Mouse (Mus musculus) lung, postnatal 0 days (tissue): ENCODE results near the gene Ubl7. TPM values are rescaled to one million over a fixed set of nuclear protein-coding genes. Genes with fewer than 3 reads are reported as not detected.
A peak's percentile ranks its signal among the peaks of the same experiment; 100 is the strongest.

Experiments used
- ATAC-seq: fragments of 200-750 bp; cut with Nextera tagmentation; 2 replicates; pipeline ENCODE4 v1.8.0; 2017; ENCODE audit warnings: moderate library complexity
- DNase-seq: peaks from one replicate; pipeline ENCODE4 v3.0.0-alpha.2; 2016; ENCODE audit warnings: low spot score
- H3K27ac ChIP-seq: fragments of 300-500 bp; sonication (generic); 2 replicates; pipeline ENCODE4 v1.5.1; 2014; ENCODE audit warnings: antibody characterized with exemption, mild to moderate bottlenecking, low read length, mixed read lengths
- H3K27me3 ChIP-seq: fragments of 300-500 bp; sonication (generic); replicated peaks from 2 replicates; pipeline ENCODE4 v1.6.1; 2014; ENCODE audit warnings: low read length, mixed read lengths; ENCODE audit not compliant: insufficient read depth
- H3K36me3 ChIP-seq: fragments of 300-500 bp; sonication (generic); 2 replicates; pipeline ENCODE4 v1.6.1; 2014; ENCODE audit warnings: low read length, mixed read lengths; ENCODE audit not compliant: insufficient read depth
- H3K4me1 ChIP-seq: fragments of 300-500 bp; sonication (generic); 2 replicates; pipeline ENCODE4 v1.6.1; 2014; ENCODE audit warnings: antibody characterized with exemption, low read depth, low read length, mixed read lengths; ENCODE audit not compliant: insufficient read depth
- H3K4me2 ChIP-seq: fragments of 300-500 bp; sonication (generic); replicated peaks from 2 replicates; pipeline ENCODE4 v1.6.1; 2014; ENCODE audit warnings: low read depth, mild to moderate bottlenecking, low read length, moderate library complexity, mixed read lengths
- H3K4me3 ChIP-seq: fragments of 300-500 bp; sonication (generic); 2 replicates; pipeline ENCODE4 v1.5.1; 2014; ENCODE audit warnings: low read depth, low read length
- H3K9ac ChIP-seq: fragments of 300-500 bp; sonication (generic); replicated peaks from 2 replicates; pipeline ENCODE4 v1.6.1; 2014; ENCODE audit warnings: low read depth, mild to moderate bottlenecking
- H3K9me3 ChIP-seq: fragments of 300-500 bp; sonication (generic); 2 replicates; pipeline ENCODE4 v1.6.1; 2016; ENCODE audit warnings: low read length, mixed read lengths
- CTCF ChIP-seq: IDR thresholded peaks from 2 replicates; pipeline ENCODE4 v1.5.1; 2016; ENCODE audit warnings: antibody characterized with exemption, mild to moderate bottlenecking
- EP300 ChIP-seq: IDR thresholded peaks from 2 replicates; pipeline ENCODE4 v1.6.1; 2016; ENCODE audit warnings: antibody characterized with exemption, mild to moderate bottlenecking, control low read depth
- WGBS: fragments of 180-500 bp; shearing (Covaris S2); extraction: QIAGEN DNeasy Blood & Tissue Kit; methylation state at CpG from one replicate; pipeline ENCODE4 v1.1.7; 2014; 5-methylcytosine and 5-hydroxymethylcytosine counted together
- polyA plus RNA-seq: library from polyadenylated mRNA; unstranded; fragments of >200 nt; fragmentation: Nextera tagmentation; extraction: Ambion mirVana; gene quantifications from 2 replicates; pipeline ENCODE4 v1.2.1, GENCODE M21; 2015

The Ubl7 gene
- polyA plus RNA-seq, 1 experiment from 2014 or later = 120 TPM

DNA sequence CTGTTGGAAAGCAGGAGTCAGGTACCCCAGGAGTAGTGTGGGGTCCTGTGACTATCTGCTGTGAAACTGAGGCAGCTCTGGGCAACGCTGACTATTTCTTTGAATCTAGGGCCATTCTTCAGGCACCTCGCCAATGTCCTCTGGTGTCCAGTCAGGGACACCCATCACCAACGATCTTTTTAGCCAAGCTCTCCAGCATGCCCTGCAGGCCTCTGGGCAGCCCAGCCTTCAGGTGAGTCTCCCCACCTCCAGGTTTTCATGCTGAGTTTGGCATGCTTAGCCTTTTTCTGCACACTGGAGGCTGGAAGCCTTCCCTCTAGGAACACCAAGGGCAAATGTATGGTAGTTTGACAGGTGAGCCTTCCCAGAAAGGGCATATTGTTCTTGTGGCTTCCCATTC lies 12.3 kb downstream of the Ubl7 start:
- TF ChIP-seq EP300 = no peak
- Histone ChIP-seq H3K9me3 (no peaks in the 10 kb centered on the region), H3K9ac (no peak overlapping the region), H3K27me3 (no peaks in the 10 kb centered on the region), H3K4me3 (no peak overlapping the region), H3K27ac (no peak overlapping the region), H3K4me2 (no peak overlapping the region), H3K4me1 (no peaks in the 10 kb centered on the region), H3K36me3 (peaks cover 40% of the 10 kb centered on the region; the same call in 1 of the 2 replicates)
- ATAC-seq (no peak), DNase-seq (no peak)
- WGBS = 93% methylated on average over 3 of the region's 3 CpGs

DNA sequence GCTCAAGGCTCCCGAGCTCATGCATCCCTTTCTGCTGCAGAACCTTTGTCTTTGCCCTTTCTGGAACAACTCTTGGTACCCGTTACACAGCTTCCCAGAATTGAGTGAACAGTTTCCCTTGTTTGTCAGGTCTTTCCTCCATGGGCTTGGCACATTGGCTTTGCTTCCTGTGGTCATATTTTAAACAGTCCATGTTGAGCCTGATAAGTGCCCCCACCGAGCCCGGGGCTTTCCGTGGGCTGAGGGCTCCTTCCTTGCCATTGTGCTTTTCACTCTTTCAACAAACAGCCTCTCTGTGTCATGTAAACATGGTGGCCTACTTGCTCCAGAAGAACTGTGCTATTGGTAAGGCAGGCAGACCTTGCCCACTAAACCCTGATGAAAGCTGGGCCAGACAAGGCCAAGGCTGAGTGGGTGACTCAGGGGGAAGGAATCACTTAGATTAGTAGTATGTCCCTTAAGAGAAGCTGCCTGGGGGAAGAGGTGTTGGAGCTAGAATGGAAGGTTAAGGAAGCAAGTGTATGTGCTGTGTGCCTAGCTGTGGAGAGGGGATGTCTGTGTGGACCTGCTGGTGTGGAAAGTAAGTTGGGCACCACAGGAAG lies 20.5 kb downstream of the Ubl7 start:
- Histone ChIP-seq H3K4me3 (no peak overlapping the region), H3K27me3 (no peaks in the 10 kb centered on the region), H3K9me3 (no peaks in the 10 kb centered on the region), H3K36me3 (peaks cover 19% of the 10 kb centered on the region), H3K4me2 (no peak overlapping the region), H3K27ac (peak overlapping the region; percentile 79), H3K4me1 (no peaks in the 10 kb centered on the region; the same call in 1 of the 2 replicates), H3K9ac (no peak overlapping the region)
- ATAC-seq (peak; percentile 84), DNase-seq (peak; percentile 60)
- 50% methylated on average over 5 of the region's 5 CpGs for WGBS
- TF ChIP-seq EP300 = peak; percentile 96
- no peak for TF ChIP-seq CTCF

DNA sequence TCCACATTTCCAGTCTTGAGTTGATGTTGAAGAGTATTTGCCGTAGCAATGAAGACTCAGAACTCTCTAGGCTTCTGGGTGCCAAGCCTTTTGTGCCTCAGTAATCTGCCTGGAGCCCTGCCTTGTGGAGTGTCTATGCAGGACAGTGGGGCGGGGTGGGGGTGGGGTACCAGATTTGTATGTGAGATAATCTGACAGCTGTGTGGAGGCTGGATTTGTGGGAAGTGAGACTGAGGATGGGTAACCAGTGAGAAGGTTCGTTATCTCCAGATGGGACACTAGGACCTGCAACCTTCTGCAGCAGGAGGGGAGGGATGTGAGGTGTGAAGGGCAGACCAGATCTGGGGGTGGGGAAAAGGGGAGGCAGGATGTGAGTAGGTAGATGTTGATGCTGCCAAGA lies 21.5 kb downstream of the Ubl7 start:
- Histone ChIP-seq H3K27me3 (no peaks in the 10 kb centered on the region), H3K9ac (no peak overlapping the region), H3K4me2 (no peak overlapping the region), H3K4me3 (no peak overlapping the region), H3K4me1 (no peaks in the 10 kb centered on the region; the same call in 1 of the 2 replicates), H3K36me3 (peaks cover 15% of the 10 kb centered on the region), H3K9me3 (no peaks in the 10 kb centered on the region), H3K27ac (peak overlapping the region; percentile 73; the same call in 1 of the 2 replicates)
- WGBS = 71% methylated on average over 3 of the region's 3 CpGs
- TF ChIP-seq EP300 (no peak), CTCF (no peak)
- DNase-seq (no peak), ATAC-seq (no peak)

DNA sequence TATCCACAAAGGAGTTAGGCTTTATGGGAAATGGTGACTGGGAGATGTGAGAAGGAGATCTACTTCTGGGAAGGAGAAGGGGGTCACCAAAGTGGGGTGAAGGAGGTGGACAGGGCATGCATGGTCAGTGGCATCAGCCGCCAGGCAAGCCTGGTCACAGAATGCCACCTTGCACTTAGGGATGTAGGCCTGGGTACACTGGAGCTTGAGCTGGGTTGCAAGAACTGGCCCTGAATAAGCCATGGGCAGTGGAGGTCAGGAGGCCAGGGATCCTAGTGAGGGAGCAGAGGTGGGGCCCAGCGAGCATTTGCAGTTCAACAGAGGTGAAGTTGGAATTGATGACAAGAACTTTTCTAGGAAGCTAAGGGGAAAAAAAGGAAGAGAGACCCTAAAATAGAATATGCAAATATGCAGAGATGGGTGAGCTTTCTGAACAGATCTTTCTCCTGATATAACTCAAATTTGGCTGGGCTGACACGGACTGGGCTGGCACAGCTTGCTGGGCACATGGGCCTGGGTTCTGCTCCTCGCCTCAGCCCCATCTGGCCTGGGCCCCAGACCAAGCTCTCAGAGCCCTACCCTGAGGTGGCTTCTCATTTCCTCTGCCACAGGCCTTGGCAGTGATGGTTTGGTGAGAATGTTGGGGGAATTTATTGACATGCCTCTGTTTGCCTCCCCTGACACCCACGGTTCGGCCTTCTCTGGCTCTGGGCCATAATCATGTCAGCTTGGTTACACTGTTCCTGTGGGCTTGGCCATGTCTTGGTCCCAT lies 22.2 kb downstream of the Ubl7 start:
- Histone ChIP-seq H3K4me2 (no peak overlapping the region), H3K9ac (no peak overlapping the region), H3K27ac (0 out of 2 replicates have a peak overlapping the region, but pooled peaks have one; percentile 73), H3K4me1 (no peaks in the 10 kb centered on the region; the same call in 1 of the 2 replicates), H3K27me3 (no peaks in the 10 kb centered on the region), H3K4me3 (no peak overlapping the region), H3K36me3 (peaks cover 15% of the 10 kb centered on the region), H3K9me3 (no peaks in the 10 kb centered on the region)
- ATAC-seq = no peak
- 54% methylated on average over 6 of the region's 6 CpGs for WGBS
- TF ChIP-seq EP300 = no peak
- TF ChIP-seq CTCF = no peak
- no peak for DNase-seq

DNA sequence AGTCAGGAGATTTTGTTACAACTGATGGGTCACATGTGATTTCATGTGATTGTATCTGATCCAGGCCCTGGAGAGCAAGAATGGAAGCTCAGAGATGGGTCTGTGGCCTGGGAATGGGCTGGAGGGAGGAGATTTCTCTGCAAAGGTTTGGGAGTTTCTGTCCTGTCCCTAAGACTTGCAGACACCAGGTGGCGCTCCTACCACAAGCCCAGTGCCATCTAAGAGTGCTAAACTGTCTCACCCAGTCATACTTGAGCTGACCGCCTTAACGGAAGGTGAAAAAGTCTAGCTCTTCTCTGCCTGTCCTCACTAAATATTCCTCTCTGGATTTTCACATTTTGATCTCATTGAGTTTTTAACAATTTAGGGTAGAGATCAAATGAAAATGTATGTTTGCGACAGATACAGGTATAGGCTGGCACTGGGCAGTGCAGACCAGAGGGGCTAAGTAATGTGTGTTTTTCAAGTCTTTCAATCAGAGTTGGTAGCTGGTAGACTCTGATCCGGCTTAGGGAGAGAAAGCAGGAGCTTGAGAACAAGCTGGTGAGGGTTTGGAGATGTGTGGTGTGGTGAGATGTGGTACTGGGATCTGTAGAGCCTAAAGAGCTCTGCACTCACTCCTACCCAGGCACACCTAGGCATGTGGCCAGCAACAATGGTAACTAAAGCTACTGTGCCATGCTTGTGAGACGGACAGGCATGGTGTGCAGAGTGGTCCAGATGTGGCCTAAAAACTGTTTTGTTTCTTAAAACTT lies 25.1 kb downstream of the Ubl7 start:
- Histone ChIP-seq H3K27me3 (no peaks in the 10 kb centered on the region), H3K9me3 (no peaks in the 10 kb centered on the region), H3K9ac (no peak overlapping the region), H3K4me3 (no peak overlapping the region), H3K4me2 (no peak overlapping the region), H3K4me1 (no peaks in the 10 kb centered on the region; the same call in 1 of the 2 replicates), H3K36me3 (0 out of 2 replicates have a peak, but pooled peaks cover 2% of the 10 kb centered on the region), H3K27ac (no peak overlapping the region)
- DNase-seq (peak; percentile 92), ATAC-seq (peak; percentile 47; the same call in 1 of the 2 replicates)
- TF ChIP-seq CTCF (peak; percentile 93), EP300 (no peak)
- WGBS = 31% methylated on average over 6 of the region's 6 CpGs

DNA sequence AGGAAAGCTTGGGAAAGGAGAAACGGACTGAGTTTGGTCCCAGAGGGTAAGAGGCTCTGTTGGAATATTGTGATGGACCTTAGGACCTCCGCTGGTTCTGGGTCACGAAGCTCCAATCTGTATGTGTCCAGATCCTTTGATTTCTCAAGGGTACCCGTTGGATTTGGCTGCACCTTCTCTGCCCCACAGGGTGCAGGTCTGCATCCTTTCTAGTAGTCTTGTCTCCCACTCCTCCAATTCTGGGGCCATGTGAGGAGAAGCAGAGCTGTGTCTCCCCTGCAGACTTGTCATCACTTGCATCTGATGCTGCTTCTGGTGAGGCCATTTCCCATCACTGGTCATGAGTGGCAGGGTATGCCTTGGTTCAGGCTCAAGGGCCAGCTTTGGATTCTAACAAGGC lies 26.4 kb downstream of the Ubl7 start:
- no peak overlapping the region for H3K4me3 ChIP-seq
- no peak for ATAC-seq
- H3K36me3 ChIP-seq = no peaks in the 10 kb centered on the region
- 75% methylated on average over 4 of the region's 4 CpGs for WGBS
- TF ChIP-seq CTCF = no peak
- no peak for TF ChIP-seq EP300
- H3K4me1 ChIP-seq = no peaks in the 10 kb centered on the region
- no peak overlapping the region for H3K4me2 ChIP-seq
- H3K9ac ChIP-seq = no peak overlapping the region
- H3K27me3 ChIP-seq = peaks cover 11% of the 10 kb centered on the region; the same call in 1 of the 2 replicates
- H3K27ac ChIP-seq = no peak overlapping the region
- H3K9me3 ChIP-seq = no peaks in the 10 kb centered on the region
- DNase-seq = no peak
